Mouse (Mus musculus) stomach, embryonic 16.5 days (tissue): ENCODE measurements around the gene Mapk8. TPM values are rescaled to one million over a fixed set of nuclear protein-coding genes. Genes with fewer than 3 reads are reported as not detected.

Source experiments
- ATAC-seq: fragments of 200-750 bp; cut with Nextera tagmentation; 2 replicates; pipeline ENCODE4 v1.8.0; 2017; ENCODE audit warnings: moderate number of reproducible peaks, moderate TSS enrichment; ENCODE audit not compliant: insufficient read depth, low FRiP score
- H3K27ac ChIP-seq: fragments of 300-500 bp; sonication (generic); 2 replicates; pipeline ENCODE4 v1.5.1; 2014; ENCODE audit warnings: low read length
- H3K27me3 ChIP-seq: fragments of 300-500 bp; sonication (generic); 2 replicates; pipeline ENCODE4 v1.6.1; 2014; ENCODE audit warnings: low read length, control low read depth, mixed read lengths; ENCODE audit not compliant: control insufficient read depth, insufficient read depth
- H3K36me3 ChIP-seq: fragments of 300-500 bp; sonication (generic); 2 replicates; pipeline ENCODE4 v1.6.1; 2014; ENCODE audit warnings: low read length; ENCODE audit not compliant: control insufficient read depth, insufficient read depth
- H3K4me1 ChIP-seq: fragments of 300-500 bp; sonication (generic); 2 replicates; pipeline ENCODE4 v1.6.1; 2014; ENCODE audit warnings: low read length, control low read depth, mixed read lengths; ENCODE audit not compliant: control insufficient read depth, insufficient read depth
- H3K4me2 ChIP-seq: fragments of 300-500 bp; sonication (generic); 2 replicates; pipeline ENCODE4 v1.6.1; 2014; ENCODE audit warnings: low read depth, low read length, mixed read lengths
- H3K4me3 ChIP-seq: fragments of 300-500 bp; sonication (generic); replicated peaks from 2 replicates; pipeline ENCODE4 v1.5.1; 2014; ENCODE audit warnings: mild to moderate bottlenecking, low read length
- H3K9ac ChIP-seq: fragments of 300-500 bp; sonication (generic); 2 replicates; pipeline ENCODE4 v1.6.1; 2014; ENCODE audit warnings: low read length
- H3K9me3 ChIP-seq: fragments of 300-500 bp; sonication (generic); replicated peaks from 2 replicates; pipeline ENCODE4 v1.6.1; 2016; ENCODE audit warnings: low read length, control low read depth; ENCODE audit not compliant: control insufficient read depth
- WGBS: fragments of 180-500 bp; shearing (Covaris S2); extraction: QIAGEN DNeasy Blood & Tissue Kit; methylation state at CpG from one replicate; pipeline ENCODE4 v1.1.7; 2014; 5-methylcytosine and 5-hydroxymethylcytosine counted together
- polyA plus RNA-seq: library from polyadenylated mRNA; unstranded; fragments of >200 nt; fragmentation: Nextera tagmentation; extraction: Ambion mirVana; gene quantifications from 2 replicates; pipeline ENCODE4 v1.2.1, GENCODE M21; 2015

Gene Mapk8
- polyA plus RNA-seq, 1 experiment from 2014 or later = 14.2 TPM

DNA sequence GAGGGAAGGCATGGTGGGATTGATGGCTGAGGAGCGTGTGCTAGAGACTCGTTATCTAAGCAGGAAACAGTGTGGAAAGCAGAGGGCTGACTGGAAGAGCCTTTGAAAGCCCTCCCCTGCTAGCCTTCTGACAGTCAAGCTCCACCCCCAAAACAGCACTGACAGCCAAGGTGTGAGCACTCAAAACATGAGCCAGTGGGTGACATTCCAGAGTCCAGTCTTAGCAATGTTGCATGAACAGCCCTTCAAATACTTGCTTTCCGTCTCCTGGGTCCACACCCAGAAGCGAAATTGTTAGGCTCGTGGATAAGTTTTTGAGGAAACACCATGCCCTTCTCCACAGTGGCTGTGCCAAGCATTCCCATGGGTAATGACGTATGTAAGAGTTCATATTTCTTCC is 100.4 kb downstream of the Mapk8 start:
- WGBS = 69% methylated on average over 6 of the region's 6 CpGs
- ATAC-seq = no peak
- Histone ChIP-seq H3K4me3 (no peak overlapping the region), H3K4me1 (no peaks in the 10 kb centered on the region), H3K36me3 (no peaks in the 10 kb centered on the region), H3K9me3 (no peaks in the 10 kb centered on the region), H3K4me2 (no peak overlapping the region), H3K27me3 (peaks cover 16% of the 10 kb centered on the region), H3K27ac (no peak overlapping the region), H3K9ac (no peak overlapping the region)

GRCm38 (mm10) chr14:33343131-33343725 is 103.7 kb downstream of the Mapk8 start:
- Histone ChIP-seq H3K4me3 (no peak overlapping the region), H3K27ac (no peak overlapping the region), H3K4me2 (no peak overlapping the region), H3K36me3 (no peaks in the 10 kb centered on the region), H3K4me1 (no peaks in the 10 kb centered on the region), H3K9ac (no peak overlapping the region), H3K27me3 (no peaks in the 10 kb centered on the region), H3K9me3 (no peaks in the 10 kb centered on the region)
- WGBS = 85% methylated on average over 14 of the region's 14 CpGs
- no peak for ATAC-seq

DNA sequence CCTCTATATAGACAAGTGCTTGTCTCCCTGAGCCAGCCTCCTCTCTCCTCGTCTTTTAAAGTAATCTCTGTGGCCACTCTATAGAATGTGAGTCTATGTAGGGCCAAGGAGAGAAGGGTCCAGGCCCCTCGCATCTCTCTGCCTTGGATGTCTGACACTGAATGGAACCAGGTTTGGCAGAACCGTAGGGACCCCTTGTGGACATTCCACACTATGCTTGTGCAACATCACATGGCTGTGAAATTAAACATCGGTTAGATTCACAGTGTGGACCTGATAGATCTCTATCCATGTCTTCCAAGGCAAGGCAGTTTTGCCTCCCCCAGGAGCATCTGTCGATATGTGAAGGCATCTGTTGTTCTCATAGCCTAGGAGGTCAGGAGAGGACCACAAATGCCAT is 108.3 kb downstream of the Mapk8 start:
- no peak overlapping the region for H3K4me3 ChIP-seq
- no peak overlapping the region for H3K27ac ChIP-seq
- H3K4me2 ChIP-seq = no peak overlapping the region
- no peaks in the 10 kb centered on the region for H3K9me3 ChIP-seq
- WGBS = 67% methylated on average over 5 of the region's 5 CpGs
- no peak for ATAC-seq
- no peaks in the 10 kb centered on the region for H3K36me3 ChIP-seq
- H3K4me1 ChIP-seq = peaks cover 7% of the 10 kb centered on the region; the same call in 1 of the 2 replicates
- H3K27me3 ChIP-seq = no peaks in the 10 kb centered on the region
- no peak overlapping the region for H3K9ac ChIP-seq

DNA sequence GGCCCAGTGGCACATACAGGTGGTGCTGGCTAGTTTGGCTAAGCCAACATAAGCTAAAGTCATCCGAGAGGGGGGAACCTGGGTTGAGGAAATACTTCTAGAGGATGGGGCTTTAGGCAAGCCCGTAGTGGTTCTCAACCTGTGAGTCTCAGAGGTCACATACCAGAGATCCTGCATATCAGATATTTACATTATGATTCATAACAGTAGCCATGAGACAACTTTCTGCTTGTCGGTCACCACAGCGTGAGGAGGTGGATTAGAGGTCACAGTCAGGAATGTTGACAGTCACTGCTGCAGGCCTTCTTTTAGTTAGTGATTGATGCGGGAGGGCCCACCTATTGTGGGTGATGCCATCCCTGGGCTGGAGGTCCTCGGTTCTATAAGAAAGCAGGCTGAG is 111.2 kb downstream of the Mapk8 start:
- Histone ChIP-seq H3K4me1 (peaks cover 7% of the 10 kb centered on the region; the same call in 1 of the 2 replicates), H3K27ac (no peak overlapping the region), H3K27me3 (no peaks in the 10 kb centered on the region), H3K36me3 (no peaks in the 10 kb centered on the region), H3K9ac (no peak overlapping the region), H3K9me3 (no peaks in the 10 kb centered on the region), H3K4me2 (no peak overlapping the region), H3K4me3 (no peak overlapping the region)
- WGBS = 44% methylated on average over 6 of the region's 6 CpGs
- no peak; the same call in 1 of the 2 replicates for ATAC-seq

DNA sequence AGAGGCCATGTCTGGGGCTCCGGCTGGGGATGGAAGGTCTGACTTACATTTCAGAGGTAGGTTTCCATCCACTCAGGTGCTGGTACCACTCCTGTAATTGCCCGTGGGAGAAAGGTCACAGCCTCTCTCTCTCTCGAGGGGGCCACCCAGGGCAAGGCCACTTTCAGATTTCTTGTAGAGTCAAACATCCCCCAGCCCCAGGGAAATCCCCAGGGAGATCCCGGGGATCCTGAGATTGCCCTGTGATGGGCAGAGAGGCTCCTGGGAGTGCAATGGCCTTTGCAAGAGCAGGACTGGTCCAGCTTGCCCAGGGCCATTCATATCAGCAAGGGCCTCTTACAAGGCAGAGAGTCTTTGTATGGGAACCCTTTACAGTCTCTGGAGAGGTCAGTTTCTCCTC is 112.6 kb downstream of the Mapk8 start:
- Histone ChIP-seq H3K4me3 (no peak overlapping the region), H3K27ac (no peak overlapping the region), H3K9me3 (no peaks in the 10 kb centered on the region), H3K4me2 (no peak overlapping the region), H3K27me3 (no peaks in the 10 kb centered on the region), H3K9ac (no peak overlapping the region), H3K4me1 (peaks cover 7% of the 10 kb centered on the region; the same call in 1 of the 2 replicates), H3K36me3 (no peaks in the 10 kb centered on the region)
- no peak for ATAC-seq
- WGBS = 71% methylated on average over 4 of the region's 4 CpGs

DNA sequence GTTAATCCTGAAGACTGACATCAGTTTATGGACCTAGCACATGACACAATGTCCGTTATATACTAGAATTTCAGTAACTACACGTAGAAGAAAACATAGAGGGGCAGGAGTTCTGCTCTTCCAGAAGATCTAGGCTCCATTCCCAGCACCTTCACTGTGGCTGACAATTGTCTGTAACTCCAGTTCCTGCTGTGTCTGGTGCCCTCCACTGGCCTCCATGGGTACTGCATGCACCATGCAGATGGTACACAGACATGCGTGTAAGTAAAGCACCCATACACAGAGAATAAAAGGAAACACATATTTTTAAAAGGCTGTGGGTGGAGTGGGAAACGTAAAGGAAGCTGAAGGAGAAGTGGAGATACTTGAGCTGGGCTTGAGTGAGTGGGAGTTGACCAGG is 113.1 kb downstream of the Mapk8 start:
- peaks cover 7% of the 10 kb centered on the region; the same call in 1 of the 2 replicates for H3K4me1 ChIP-seq
- no peak for ATAC-seq
- H3K9ac ChIP-seq = no peak overlapping the region
- no peaks in the 10 kb centered on the region for H3K9me3 ChIP-seq
- H3K4me3 ChIP-seq = no peak overlapping the region
- no peaks in the 10 kb centered on the region for H3K27me3 ChIP-seq
- no peak overlapping the region for H3K4me2 ChIP-seq
- no peak overlapping the region for H3K27ac ChIP-seq
- H3K36me3 ChIP-seq = no peaks in the 10 kb centered on the region
- WGBS = 79% methylated on average over 4 of the region's 4 CpGs

DNA sequence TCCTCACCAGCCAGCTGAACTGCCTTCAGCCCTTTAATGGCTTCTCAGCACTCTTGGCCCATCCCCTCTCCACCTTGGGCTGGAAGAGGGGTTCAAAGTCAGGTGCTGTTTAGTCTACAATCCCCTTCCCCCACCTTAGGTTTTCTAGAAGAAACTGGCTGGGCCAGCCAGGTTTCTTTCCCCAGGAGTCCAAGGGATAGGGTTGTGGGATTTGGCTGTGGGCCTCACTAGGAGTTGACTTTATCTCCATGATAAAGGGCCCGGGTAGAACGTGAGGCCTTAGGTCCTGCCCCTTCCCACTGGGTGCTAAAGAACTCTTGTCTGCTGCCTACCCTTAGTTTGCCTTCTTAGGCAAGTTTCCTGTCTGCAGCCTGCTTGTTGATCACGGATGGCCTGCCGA is 115.3 kb downstream of the Mapk8 start:
- WGBS = 46% methylated on average over 4 of the region's 4 CpGs
- Histone ChIP-seq H3K27ac (no peak overlapping the region), H3K4me2 (no peak overlapping the region), H3K9ac (no peak overlapping the region), H3K9me3 (no peaks in the 10 kb centered on the region), H3K4me1 (peaks cover 7% of the 10 kb centered on the region; the same call in 1 of the 2 replicates), H3K36me3 (no peaks in the 10 kb centered on the region), H3K27me3 (no peaks in the 10 kb centered on the region), H3K4me3 (no peak overlapping the region)
- ATAC-seq = 0 out of 2 replicates have a peak, but pooled peaks have one; percentile 52

DNA sequence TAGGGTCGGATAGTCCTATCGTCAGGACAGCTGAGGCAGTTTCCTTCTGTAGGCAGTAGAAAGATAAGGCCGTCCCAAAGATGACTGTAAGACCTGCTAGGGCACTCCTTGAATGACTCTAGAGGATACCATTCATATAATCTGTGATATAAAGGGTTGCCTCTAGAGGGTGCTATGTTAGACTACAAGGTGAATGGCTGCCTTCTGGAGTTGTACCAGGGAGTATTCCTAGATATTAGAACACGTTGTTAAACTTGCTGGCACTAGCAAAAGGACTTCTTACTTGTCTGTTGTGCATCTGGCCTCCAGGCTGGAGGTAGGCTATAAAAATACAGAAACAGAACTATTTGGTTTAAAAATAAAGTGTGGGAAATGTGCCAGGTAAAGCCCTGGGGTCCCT is 116.0 kb downstream of the Mapk8 start:
- peaks cover 7% of the 10 kb centered on the region; the same call in 1 of the 2 replicates for H3K4me1 ChIP-seq
- no peak overlapping the region for H3K4me3 ChIP-seq
- no peaks in the 10 kb centered on the region for H3K9me3 ChIP-seq
- 52% methylated on average over 4 of the region's 4 CpGs for WGBS
- H3K27me3 ChIP-seq = no peaks in the 10 kb centered on the region
- ATAC-seq = no peak
- no peaks in the 10 kb centered on the region for H3K36me3 ChIP-seq
- no peak overlapping the region for H3K9ac ChIP-seq
- H3K27ac ChIP-seq = no peak overlapping the region
- no peak overlapping the region for H3K4me2 ChIP-seq

DNA sequence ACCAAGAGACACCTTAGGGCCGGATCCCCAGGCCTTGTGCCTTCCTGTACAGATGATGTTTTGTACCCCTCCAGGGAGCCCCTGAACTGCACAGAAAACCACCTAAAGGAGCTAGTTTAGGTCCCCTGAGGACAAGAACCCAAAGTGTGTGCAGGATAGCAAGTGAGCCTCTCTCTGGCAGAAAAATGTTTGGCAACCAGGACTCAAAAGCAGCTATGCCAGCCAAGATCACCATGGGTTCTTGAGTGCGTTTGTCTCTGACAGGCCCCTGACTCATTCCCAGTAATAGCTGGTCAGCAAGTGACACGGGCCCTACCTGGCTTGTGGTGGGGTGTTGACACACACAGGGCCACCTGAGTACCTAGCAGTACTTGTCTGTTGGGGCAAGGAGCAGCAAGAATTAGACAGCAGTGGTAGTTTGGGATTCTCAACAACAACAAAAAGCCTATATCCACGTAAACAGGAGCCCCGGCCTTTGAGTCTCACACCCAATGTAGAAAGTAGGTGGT is 117.6 kb downstream of the Mapk8 start:
- H3K4me1 ChIP-seq = no peaks in the 10 kb centered on the region
- WGBS = 88% methylated on average over 5 of the region's 5 CpGs
- no peak overlapping the region for H3K4me3 ChIP-seq
- H3K27me3 ChIP-seq = no peaks in the 10 kb centered on the region
- H3K9me3 ChIP-seq = no peaks in the 10 kb centered on the region
- H3K9ac ChIP-seq = no peak overlapping the region
- no peak for ATAC-seq
- no peak overlapping the region for H3K27ac ChIP-seq
- H3K4me2 ChIP-seq = no peak overlapping the region
- H3K36me3 ChIP-seq = no peaks in the 10 kb centered on the region
